Mouse (Mus musculus) left cerebral cortex, adult 9 months (tissue): Measurements from ENCODE around the gene Armc2.
A peak's percentile ranks its signal among the peaks of the same experiment; 100 is the strongest.

ENCODE experiments used
- DNase-seq, 2 experiments: peaks; one replicate each; pipeline ENCODE4 v3.0.0; 2022; ENCODE audit warnings: low spot score in 2 of 2

Gene Armc2

DNA sequence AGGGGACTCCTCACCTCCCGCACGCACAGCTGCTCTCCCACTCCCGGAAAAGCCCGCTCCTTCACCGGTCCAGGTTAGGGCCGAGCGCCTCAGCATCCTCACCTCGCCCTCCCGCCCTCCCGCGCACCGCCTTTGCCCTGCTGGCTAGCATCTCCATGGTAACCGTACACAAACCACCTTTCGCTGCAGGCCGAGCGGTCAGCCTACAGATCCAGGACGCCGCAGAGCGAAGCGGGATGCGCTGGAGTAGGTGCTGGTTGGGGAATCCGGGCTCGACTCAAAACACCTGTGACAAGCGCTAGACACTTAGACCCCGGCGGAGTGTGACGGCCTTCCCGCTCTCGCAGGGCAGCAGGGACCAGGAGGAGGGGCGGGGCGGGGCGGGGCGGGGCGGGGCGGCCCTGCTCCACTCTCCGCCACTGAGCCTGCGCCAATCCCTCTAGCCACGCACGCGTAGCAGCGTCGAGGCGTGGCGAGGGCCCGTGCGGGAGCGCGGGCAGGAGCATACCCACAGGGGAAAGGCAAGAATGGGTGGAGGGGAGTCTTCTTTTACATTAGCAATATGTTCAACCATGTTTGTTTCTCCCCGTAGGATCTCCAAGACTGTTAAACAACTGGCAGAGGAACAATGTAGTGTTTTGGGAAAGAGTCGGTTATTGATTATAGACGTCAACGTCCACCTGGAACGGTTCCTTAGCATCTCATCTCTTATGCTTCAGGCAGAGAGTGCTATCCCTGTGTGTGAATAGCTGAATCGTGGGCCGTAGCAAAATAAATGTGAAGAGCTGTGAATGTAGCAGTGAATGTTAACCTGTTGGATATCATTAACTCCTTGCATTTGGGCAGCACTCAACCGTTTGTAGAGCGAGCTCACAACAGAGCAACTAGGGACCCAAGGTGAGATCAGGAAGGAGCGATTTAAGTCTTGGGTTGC, at the start of gene Armc2:
Gene Armc2 (minus strand): TSS at position 427 of the 934 bp plus-strand sequence.
- DNase-seq, result peak in 1 of 2 experiments; percentile 68

DNA sequence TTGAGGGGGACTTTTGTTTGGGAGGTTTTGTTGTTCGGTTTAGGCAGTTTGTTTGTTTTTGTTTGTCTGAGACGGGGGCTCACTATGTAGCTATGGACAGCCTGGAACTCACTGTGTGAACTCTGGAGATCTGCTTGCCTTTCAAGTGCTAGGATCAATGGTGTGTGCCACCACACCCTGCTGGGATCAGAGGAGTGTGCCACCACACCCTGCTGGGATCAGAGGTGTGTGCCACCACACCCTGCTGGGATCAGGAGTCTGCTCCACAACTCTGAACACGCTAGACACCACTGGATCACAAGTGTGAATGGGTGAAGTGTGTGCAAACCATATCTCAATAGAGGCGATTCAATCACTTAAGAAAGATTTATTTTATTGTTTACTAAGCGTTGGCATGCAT, 46.2 kb upstream of the Armc2 start:
- DNase-seq, result no peak

DNA sequence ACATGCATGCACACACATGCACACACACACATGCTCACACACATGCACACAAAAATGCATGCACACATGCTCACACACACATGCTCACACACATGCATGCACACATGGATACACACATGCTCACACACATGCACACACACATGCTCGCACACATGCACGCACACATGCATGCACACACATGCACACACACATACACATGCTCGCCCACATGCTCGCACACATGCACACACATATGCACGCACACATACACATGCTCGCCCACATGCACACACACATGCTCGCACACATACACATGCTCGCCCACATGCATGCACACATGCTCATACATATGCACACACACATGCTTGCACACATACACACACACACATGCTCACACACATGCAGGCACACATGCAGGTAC, 41.3 kb upstream of the Armc2 start:
- no peak for DNase-seq

DNA sequence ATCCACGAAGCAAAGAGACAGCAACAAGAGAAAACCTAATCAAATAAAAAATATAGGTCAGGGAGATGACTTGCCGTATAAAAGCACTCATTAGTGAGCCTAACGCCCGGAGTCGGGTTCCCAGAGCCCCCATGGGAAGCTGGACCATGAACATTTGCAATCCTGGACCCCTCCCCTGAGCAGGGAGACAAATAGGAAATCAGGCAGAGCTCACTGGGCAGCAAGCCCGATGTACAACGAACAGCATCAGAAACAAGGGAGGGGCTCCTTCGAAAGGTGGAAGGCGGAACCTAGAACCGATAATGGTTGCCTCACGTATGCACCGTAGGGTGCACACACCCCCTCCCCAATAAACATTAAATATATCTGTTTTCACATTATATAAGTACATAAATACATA, 39.5 kb upstream of the Armc2 start:
- DNase-seq, result no peak

DNA sequence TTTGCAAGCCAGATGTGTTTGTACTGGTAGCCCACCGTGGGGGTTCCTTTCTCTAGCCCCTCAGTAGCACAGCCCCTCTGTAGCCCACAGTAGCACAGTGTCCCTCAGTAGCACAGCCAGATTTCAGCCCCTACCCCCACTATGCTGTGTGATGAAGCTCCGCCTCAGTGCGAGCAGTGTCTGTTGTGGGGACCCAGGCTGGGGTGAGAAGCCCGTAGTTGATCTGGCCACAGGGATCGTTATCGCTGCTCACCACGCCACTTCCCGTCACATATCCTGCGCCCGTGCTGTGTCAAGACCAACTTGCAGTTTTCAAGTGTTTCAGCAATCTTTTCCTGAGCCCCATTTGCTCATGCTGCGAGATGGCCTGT, 39.0 kb upstream of the Armc2 start:
- no peak for DNase-seq

DNA sequence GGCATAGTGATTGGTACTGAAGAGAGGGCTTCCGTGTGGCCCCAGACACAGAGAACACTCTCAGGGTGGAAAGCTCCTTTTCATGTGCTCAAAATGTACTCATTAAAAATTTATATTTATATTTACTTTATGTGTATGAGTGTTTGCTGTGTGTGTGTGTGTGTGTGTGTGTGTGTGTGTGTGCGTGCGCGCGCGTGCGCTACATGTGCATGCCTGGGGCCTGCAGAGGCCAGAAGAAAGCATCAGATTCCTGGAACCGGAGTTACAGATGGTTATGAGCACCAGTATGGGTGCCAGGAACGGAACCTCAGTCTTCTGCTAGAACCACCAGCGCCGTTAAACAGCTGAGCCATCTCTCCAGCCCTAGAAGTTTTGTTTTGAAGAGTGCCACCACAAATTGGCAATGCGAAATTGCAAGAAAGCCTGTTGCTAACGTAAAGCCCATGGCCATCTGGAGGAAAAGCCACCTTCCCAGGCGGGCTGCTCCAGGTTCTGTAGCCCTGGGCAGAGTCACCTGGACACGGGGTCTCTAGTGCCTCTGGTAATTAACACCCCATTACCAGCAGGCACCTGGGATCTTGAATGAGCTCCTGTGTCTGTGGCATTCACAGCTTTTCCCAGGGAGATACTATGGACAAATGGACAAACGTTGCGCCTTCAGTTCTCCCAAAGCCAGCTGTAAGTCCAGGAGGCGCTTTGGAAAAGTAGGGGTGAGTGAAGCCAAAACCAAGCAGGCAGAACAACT, 38.4 kb upstream of the Armc2 start:
- DNase-seq, result no peak

DNA sequence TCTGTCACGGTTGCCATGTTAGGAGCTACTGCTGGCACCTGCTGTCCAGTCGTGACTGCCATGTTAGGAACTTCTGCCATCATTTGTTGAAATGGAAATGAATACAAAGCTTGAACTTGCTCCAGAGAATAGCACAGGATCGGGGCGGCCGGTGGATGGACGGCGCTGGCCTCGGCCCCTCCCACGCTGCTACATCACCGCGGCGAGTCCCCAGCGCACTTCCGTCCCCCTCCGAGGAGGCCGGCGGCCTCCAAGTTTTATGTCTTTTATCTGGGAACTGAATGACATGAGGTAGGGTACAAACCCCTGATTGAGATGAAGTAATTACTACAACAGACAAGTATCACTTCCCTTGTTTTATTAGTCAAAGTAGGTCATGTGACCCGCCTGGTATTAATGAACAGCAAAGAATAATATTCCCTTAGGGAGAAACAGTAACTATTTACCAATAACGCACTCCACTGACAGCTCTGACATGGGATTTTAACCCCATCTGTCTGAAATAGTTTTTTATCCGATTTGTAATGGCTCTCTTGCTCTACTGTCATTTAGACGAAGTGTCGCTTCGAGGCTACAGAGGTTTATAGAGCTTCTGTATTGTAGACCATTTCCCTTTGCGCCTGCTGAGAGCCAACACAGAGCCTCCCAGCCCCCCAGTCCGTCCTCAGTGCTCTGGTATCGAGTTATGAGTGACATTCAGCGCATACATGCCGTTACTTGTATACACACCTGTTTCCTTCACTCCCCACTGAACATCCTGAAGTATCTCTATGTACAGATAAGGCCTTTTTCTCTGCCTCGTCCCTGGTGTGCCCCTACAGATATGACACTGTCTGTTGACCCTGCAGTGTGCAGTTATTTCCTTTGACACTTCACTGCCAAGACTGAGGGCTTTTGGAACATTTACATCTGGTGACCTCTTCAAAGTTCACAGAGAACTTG, 37.3 kb upstream of the Armc2 start:
- DNase-seq, result no peak

DNA sequence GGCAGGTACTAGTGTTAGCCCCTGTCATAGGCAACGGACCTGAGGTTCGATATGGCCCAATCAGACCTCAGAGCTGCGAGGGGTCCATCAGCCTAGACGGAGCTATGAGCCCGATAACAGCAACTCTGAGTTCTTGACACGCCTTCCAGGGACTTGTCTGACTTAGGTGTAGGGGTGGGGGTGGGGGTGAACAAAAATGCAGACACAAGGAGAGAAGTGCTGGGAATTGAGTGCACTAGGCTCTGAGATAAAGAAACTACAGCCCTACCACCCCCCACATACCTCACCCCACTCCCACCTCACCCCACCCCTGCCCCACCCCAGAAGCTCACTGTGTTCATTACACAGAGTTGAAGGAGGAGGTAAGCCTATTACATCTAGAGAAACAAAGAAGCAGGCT, 32.8 kb upstream of the Armc2 start:
- no peak for DNase-seq

DNA sequence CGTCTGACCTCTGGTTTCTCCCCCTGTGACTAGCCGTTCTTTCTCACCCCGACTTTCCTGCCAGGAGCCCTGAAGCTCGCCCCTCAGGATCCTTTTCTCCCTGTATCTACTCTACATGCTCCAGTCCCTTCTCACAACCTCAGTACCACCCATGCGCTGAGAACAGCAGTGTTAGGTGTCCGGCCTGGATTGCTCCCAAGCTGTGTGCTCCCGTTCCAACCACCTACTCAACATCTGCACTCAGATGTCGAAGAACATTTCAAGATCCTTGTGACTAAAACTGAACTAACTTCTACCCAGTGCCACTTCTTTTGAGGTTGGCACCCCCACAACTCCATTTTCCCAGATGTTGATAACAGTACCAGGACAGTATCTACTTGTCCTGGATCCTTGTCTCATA, 30.4 kb upstream of the Armc2 start:
- peak in 1 of 2 experiments; percentile 39 for DNase-seq

DNA sequence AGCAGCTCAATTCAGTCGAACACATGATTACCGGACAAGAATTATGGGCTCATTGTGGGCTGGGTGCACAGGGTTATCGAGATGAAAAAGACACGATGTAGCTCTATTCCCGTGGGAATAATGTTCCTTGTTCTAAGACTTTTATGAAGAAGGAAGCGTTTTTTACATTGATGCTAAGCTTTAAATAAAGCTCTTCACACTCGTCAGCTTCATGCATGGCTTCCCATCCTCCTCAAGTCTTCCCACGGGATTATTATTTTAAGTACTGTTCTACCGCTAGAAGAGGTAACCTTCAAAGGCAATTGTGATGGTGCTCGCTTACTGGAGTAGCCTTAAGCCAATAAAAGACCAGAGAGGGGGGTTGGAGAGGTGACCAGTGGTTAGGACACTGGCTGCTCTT, 26.3 kb upstream of the Armc2 start:
- DNase-seq, result peak; percentile 30 to 31

DNA sequence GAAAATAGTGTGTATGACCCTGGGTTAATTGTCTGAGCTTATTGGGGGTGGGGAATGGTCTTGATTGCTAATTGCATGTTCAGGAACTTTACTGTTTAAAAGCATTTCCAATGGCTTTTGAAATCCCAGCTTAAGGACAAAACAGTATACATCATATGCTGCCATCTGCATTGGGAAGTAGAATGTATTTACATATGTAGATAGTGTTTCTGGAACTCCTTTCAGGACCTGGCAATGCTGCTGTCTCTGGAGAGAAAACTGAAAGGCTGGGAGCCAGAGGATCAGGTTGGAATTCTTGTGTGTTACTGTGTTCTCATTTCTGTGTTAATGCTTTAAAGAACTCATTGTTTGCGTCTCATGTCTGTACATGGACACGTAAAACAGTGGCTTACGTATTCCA, 25.1 kb upstream of the Armc2 start:
- DNase-seq, result peak in 1 of 2 experiments; percentile 18

DNA sequence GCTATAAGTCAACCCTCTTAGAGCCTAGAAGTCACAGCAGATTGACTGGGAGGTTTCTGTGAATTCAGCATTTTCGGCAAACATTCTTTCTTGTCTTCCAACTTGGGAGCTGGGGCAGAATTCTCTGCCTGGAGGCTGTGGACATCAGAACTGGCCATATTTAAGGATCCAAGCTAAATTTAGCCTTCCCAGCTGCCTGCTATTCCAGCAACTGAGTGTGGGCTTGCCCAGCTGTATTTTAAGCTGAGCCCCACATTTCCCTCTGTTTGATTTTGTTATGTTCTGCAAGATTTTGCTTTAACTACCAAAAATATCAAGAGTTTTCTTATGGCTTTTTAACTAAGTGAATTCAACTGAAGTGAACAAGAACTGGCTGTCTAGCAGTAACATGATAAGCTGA, 24.6 kb upstream of the Armc2 start:
- peak in 1 of 2 experiments; percentile 53 for DNase-seq

DNA sequence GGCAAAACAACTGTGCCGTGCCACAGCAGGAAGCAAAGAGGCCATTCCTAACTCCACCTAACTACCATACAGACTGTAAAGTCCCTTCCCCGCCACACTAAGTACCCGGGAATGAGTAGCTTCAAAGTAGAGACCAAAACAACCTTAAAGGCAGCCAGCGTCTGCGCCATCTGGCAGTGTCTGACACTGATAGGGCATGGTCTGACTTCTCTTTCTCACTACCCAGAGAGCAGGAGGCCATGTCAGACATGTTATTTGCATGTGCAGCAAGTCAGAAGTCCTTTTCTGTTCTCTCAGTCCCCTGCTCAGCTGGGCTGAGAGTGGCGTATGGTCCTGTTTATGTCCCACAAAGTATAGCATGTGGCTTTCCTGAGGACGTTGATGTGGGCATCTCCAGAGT, 23.8 kb upstream of the Armc2 start:
- DNase-seq, result no peak

DNA sequence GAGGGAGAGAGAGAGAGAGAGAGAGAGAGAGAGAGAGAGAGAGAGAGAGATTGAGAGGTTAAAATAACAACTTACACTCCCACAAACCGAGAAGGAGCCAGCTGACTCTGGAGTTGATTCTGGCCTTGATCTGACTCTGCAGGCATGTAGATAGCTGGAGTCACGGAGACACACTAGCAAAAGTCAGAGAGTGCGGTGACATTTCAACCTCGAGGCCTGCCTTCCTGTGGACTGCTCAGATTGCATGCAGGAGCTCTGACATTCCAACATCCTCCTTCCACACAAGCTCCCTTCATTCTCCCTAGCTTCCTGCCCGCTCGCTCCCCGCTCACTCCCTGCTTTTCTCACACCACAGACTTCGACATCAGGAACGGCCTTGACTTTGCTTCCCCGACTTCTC, 20.3 kb upstream of the Armc2 start:
- DNase-seq, result no peak

DNA sequence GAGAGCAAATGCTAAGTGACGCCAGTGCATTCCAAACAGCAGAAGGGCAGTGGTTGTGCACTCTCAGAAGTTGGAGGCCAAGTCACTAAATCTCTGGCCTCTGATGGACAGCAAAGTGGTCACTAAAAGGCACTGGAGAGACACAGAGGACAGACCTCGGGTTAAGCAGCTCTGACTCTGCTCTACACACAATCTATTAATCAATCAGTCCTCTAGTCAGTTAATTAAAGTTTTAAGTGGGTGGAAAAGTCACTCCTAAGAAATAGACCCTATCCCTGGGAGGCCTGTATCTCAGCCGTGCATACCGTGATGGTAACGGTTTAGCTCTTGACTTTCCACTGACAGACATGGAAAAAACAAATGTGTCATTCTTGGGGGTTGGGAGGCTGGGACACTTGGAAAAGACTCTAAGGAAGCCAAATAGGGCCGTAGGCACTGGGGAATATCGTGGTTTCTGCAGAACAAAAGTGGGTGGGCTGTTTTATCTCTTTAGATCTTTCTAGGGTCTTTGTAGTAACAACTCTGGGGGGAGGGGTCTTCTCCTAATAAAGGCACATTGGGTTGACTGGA, 19.1 kb upstream of the Armc2 start:
- DNase-seq, result no peak

DNA sequence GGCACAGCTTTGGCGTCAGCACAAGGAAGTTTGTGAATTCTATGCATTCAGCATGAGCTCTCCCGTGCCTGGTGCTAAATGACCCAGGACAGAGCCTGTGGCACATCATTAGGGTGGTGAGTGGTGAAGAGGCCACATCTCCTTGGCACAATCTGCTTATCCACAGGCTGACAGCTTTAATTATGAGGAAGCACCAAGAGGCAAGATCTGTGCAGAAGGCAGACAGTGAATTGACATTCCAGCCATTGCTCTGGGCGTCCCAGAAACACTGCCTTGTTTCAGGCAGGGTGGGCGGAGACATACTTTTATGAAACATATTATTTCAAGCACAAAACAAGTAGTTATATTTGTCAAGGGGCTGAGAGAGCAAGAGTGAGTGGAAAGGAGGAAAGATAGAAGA, 18.6 kb upstream of the Armc2 start:
- DNase-seq, result no peak

DNA sequence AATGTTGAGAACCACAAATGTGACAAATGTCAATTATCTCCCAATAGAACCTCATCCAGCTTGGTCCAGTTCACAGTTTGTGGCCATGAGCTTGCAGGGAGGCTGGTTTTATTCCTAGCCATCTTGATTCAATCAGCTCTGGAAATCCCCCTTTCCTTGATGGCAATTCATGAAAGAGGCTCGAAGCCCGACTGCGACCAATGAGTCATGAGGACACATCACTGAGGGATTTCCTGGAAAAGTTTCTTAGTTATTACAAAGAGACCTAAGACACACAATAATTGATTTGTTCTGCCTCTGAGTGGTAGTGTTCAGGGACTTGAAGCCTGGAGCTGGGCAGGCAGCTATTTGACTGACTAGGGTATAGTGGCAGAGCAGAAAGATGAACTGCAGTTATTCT, 15.3 kb upstream of the Armc2 start:
- DNase-seq, result no peak

DNA sequence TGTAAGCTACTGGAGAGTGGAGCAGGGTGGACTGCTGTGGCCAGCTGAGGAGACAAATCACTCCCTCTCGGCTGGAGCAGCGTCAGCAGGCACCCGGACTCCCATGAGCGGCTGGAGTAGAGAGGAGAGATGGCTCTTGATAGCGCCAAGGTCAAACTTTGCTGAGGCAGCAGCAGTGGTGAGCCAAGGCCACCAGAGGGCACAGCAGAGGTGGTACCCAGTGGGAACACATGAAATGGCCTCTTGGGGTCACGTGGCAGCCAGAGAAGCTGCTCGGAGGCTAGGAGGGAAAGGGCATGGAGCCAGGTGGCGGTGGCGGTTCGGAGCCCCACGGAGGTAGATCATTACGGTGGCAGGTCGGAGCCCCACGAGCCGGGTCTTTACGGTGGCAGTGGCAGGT, 12.8 kb upstream of the Armc2 start:
- peak in 1 of 2 experiments; percentile 78 for DNase-seq

DNA sequence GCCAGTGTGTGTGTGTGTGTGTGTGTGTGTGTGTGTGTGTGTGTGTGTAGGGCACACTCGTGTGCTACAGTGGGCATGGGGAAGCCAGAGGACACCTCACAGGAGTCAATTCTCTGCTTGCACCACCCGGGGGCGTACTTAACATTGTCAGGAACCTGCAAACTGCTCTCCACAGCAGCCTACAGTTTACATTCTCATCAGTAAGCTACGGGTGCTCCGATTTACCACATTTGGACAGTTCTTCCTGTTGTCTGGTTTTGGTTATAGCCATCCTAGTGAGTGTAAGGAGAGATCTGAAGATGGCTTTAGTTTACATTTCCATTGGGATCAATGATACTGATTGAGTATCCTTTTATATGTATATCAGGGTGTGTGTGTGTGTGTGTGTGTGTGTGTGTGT, 11.3 kb upstream of the Armc2 start:
- DNase-seq, result no peak

DNA sequence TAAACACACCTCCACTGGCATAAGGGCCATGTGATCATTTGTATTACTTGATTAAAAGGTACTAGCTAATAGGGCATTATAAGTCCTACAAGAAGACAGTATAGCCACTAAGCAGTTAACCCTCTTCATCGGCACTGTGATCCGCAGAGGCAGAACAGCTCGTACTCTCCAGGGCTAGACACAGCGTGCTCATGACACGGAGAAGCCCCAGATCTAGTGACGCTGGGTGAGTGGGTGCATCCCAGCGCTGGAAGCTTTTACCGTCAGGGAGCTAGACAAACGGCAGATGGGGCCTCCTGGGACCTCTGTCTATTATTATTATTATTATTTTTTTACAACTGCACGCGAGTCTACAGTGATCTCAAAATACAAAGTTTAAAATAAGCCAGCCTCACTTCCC, 9.1 kb upstream of the Armc2 start:
- DNase-seq, result no peak

DNA sequence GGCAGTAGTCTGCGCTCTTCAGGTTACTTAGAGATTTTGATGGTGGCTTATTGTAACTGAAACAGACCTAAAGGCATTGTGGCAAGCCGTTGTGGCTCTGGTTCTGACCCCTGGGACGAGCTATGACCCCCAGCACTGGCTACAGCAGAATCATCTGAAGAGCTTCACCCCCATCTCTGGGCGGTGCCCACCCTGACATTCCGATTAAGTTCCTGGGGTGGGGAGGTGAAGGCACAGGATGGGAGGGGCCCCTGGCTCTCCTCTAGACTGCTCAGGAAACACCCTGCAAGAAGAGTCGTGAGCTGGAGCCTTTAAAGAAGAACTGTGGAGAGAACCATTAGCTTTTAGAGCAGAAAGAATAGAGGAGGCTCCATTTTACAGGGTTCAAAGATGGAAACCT, 6.2 kb upstream of the Armc2 start:
- no peak for DNase-seq

DNA sequence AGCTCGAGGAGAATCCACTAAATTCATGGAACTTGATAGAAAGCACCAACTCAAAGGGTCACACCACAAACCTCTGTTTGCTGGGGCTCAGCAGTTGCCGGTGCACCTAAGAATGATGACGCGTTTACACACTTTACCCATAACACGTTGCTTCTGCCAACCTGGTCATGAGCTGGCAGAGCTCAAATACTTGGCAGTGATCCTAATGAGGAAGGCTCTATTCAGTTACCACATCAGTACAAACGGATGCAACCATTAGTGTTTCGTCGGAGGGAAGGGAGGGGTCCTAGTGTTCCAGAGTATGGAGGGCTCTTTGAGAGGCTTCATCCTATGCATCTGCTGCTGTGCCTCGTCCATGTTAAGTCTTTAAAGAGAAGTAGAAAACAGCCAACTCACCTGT, 3.3 kb upstream of the Armc2 start:
- DNase-seq, result no peak
